Mouse (Mus musculus): ENCODE results near the gene Slco1c1.
"Not testable (repeated sequence)": the region's sequence is repeated elsewhere in the genome, so short reads cannot be mapped to it uniquely, and the experiment has no call there.

Gene Slco1c1

GRCm38 (mm10) chr6:141584791-141585403, 60.7 kb downstream of the Slco1c1 start:
- no peak for DNase-seq (ENCODE audit: extremely low read depth, low read depth)

- DNase-seq (ENCODE audit: extremely low read depth, low read depth): no peak
Measured at GRCm38 (mm10) chr6:141590002-141590401, 65.8 kb downstream of the Slco1c1 start.

- not testable (repeated sequence) for DNase-seq (ENCODE audit: extremely low read depth, low read depth)
Measured at GRCm38 (mm10) chr6:141590598-141591200, 66.5 kb downstream of the Slco1c1 start.

GRCm38 (mm10) chr6:141596081-141596480, 71.9 kb downstream of the Slco1c1 start:
- DNase-seq (ENCODE audit: extremely low read depth, low read depth): no peak

- no peak for DNase-seq (ENCODE audit: extremely low read depth, low read depth)
Measured at GRCm38 (mm10) chr6:141597037-141597436, 72.9 kb downstream of the Slco1c1 start.

- DNase-seq (ENCODE audit: extremely low read depth, low read depth): no peak
Measured at GRCm38 (mm10) chr6:141600940-141601339, 76.8 kb downstream of the Slco1c1 start.

- DNase-seq (ENCODE audit: extremely low read depth, low read depth): no peak
Measured at GRCm38 (mm10) chr6:141610702-141611260, 86.6 kb downstream of the Slco1c1 start.

GRCm38 (mm10) chr6:141614017-141614416, 89.8 kb downstream of the Slco1c1 start:
- DNase-seq (ENCODE audit: extremely low read depth, low read depth): no peak

- DNase-seq (ENCODE audit: extremely low read depth, low read depth): no peak
Measured at GRCm38 (mm10) chr6:141615348-141615747, 91.2 kb downstream of the Slco1c1 start.
